Mouse (Mus musculus): ENCODE measurements around the gene Olfr774. TPM values are rescaled to one million over a fixed set of nuclear protein-coding genes. Genes with fewer than 3 reads are reported as not detected.
"Not testable (repeated sequence)": the region's sequence is repeated elsewhere in the genome, so short reads cannot be mapped to it uniquely, and the experiment has no call there.

Gene Olfr774
- not detected in 2 replicates for polyA plus RNA-seq (2016; fragmentation: Nextera tagmentation; extraction: Ambion mirVana)

DNA sequence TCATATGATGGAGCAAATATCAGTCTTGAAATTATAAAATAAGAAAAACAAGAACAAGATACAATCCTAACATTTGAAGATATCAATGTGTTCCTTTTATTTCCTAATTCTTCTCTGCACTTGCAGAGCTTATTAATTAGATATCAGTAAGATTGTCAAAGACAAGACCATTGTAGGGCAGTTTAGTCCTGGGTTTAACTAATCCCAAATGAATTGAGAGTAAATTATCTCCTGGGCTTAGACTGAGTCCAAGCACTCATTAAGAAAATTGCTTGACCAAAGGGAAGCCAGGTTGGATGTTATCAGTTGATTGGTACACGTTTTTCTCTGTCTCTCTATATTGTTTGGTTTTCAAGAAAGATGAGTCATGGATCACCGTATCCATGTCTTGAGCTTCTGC is at the start of gene Olfr774:
TSS of gene Olfr774 (plus strand) at position 301 of the 400 bp plus-strand sequence.
- H3K27me3 ChIP-seq (replicated peaks): no peaks in the 10 kb centered on the region
- H3K4me3 ChIP-seq: no peak within 1 kb of the TSS
- H3K36me3 ChIP-seq: no peaks in the 10 kb centered on the region
- WGBS: 63% methylated on average over 2 of the region's 2 CpGs
- no peak within 1 kb of the TSS for H3K9ac ChIP-seq
- no peak within 1 kb of the TSS for H3K27ac ChIP-seq (ENCODE audit: poor library complexity, severe bottlenecking)
- H3K4me2 ChIP-seq: no peak within 1 kb of the TSS
- ATAC-seq (ENCODE audit: insufficient number of reproducible peaks, low FRiP score): no peak
- H3K4me1 ChIP-seq (replicated peaks): no peaks in the 10 kb centered on the region
- 0 out of 2 replicates have a peak, but pooled peaks cover 5% of the 10 kb centered on the region for H3K9me3 ChIP-seq (replicated peaks)

DNA sequence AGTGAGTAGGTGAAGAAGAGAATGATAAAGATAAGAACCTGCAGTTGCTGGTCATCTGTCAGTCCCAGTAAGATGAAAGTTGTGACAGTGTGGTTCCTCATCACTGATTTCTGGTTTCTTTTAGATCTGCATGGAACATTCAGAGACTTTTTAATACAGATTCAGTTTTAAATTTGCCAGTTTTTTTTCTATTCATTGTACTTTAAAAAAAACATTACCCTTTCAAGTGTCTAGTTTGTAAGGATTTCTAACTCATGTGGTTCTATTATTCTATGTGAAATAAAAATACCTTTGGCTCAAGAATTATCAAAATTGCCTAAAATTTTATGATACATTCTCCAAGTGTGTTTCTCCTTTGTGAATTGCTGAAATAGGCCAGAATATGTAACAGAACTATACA is 48.7 kb upstream of the Olfr774 start, which contains the start of gene Olfr773:
TSS of gene Olfr773 (minus strand) at position 101 of the 400 bp plus-strand sequence.
- H3K4me1 ChIP-seq (replicated peaks); H3K9ac ChIP-seq; H3K36me3 ChIP-seq; H3K27ac ChIP-seq (ENCODE audit: poor library complexity, severe bottlenecking); H3K4me2 ChIP-seq; H3K9me3 ChIP-seq (replicated peaks); H3K4me3 ChIP-seq; ATAC-seq (ENCODE audit: insufficient number of reproducible peaks, low FRiP score); H3K27me3 ChIP-seq (replicated peaks): not testable (repeated sequence)

DNA sequence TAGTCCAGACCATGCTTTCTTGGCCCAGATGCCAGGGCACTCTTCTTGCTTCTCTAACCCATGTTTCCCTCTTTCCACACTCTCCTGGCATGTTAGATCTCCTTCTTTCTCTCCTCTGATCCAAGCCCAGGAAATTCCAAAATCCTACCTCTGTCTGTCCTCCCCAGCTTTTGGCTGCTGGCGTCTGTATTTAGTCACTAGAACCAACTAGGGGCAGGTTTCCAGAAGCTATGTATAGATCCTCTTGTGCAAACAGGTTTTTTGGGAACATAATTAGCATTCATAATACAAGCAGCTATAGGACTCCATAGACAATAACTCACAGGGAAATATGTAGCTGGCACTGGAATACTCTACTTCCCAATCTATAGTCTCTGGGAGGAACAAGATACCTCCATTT is 5.3 kb upstream of the Olfr774 start:
- ATAC-seq (ENCODE audit: insufficient number of reproducible peaks, low FRiP score): no peak
- H3K4me2 ChIP-seq: no peak overlapping the region
- no peak overlapping the region for H3K27ac ChIP-seq (ENCODE audit: poor library complexity, severe bottlenecking)
- no peaks in the 10 kb centered on the region for H3K4me1 ChIP-seq (replicated peaks)
- 62% methylated on average over 1 of the region's 1 CpGs for WGBS
- no peak overlapping the region for H3K4me3 ChIP-seq
- no peak overlapping the region for H3K9ac ChIP-seq
- no peaks in the 10 kb centered on the region for H3K36me3 ChIP-seq
- peaks cover 18% of the 10 kb centered on the region; the same call in 1 of the 2 replicates for H3K9me3 ChIP-seq (replicated peaks)
- H3K27me3 ChIP-seq (replicated peaks): no peaks in the 10 kb centered on the region

DNA sequence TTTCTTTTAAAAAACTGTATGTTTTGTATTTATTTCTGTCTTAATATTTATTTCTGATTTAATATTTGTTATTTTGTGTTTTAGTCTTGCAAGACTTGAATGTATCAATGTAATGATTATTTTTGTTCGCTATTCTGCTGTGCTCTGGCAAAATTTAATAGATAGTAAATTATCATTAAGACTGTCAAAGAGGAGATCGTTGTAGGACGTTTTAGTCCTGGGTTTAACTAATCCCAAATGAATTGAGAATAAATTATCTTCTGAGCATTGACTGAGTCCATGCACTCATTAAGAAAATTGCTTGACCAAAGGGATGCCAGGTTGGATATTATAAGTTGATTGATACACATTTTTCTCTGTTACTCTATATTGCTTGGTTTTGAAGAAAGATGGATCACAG is 12.1 kb downstream of the Olfr774 start, which contains the start of gene Olfr775:
TSS of gene Olfr775 (plus strand) at position 301 of the 400 bp plus-strand sequence.
- Histone ChIP-seq H3K9me3 (replicated peaks) (0 out of 2 replicates have a peak, but pooled peaks cover 3% of the 10 kb centered on the region), H3K27ac (ENCODE audit: poor library complexity, severe bottlenecking) (no peak within 1 kb of the TSS), H3K4me3 (no peak within 1 kb of the TSS), H3K9ac (no peak within 1 kb of the TSS), H3K4me1 (replicated peaks) (no peaks in the 10 kb centered on the region), H3K36me3 (no peaks in the 10 kb centered on the region), H3K27me3 (replicated peaks) (no peaks in the 10 kb centered on the region), H3K4me2 (no peak within 1 kb of the TSS)
- ATAC-seq (ENCODE audit: insufficient number of reproducible peaks, low FRiP score): no peak
- WGBS: 73% methylated on average over 3 of the region's 3 CpGs

DNA sequence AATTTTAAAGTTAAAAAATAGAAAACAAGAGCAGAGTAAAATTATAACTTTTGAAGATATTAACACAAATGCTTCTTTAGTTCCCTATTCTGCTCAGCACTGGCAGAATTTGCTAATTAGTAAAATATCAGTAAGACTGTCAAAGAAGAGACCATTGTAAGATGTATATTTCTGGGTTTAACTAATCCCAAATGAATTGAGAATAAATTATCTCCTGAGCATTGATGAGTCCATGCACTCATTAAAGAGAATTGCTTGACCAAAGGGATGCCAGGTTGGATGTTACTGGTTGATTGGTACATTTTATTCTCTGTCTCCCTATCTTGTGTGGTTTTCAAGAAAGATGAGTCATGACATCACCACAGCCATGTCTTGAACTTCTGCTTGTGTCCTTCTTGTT is 22.8 kb downstream of the Olfr774 start, which contains the start of gene Olfr776:
TSS of gene Olfr776 (plus strand) at position 301 of the 400 bp plus-strand sequence.
- H3K4me3 ChIP-seq: no peak within 1 kb of the TSS
- H3K9ac ChIP-seq: no peak within 1 kb of the TSS
- no peaks in the 10 kb centered on the region for H3K4me1 ChIP-seq (replicated peaks)
- ATAC-seq (ENCODE audit: insufficient number of reproducible peaks, low FRiP score): no peak
- no peak within 1 kb of the TSS for H3K4me2 ChIP-seq
- no peaks in the 10 kb centered on the region for H3K36me3 ChIP-seq
- no peak within 1 kb of the TSS for H3K27ac ChIP-seq (ENCODE audit: poor library complexity, severe bottlenecking)
- no peaks in the 10 kb centered on the region for H3K27me3 ChIP-seq (replicated peaks)
- no peaks in the 10 kb centered on the region for H3K9me3 ChIP-seq (replicated peaks)

DNA sequence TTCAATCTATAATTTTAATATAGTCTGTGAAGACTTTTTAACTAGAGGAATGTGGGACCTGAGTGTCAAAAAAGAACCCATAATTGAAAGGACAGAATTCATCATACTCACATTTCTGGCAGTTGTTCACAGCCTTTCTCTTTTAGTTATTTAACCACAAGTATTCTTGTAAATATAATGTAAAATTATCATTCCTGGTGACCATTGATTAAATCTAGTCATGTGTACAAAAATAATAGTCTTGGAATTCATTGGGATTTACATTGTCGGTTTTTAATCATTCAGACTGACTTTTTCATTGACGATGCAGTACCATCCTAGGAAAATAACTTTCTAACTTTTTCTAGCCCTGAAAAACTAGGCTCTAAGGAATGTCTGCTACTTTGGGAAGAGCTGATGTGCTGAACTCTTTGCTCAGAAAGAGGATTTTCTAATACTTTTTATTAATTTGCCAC is 35.1 kb downstream of the Olfr774 start, which contains the start of gene Olfr777:
TSS of gene Olfr777 (minus strand) at position 405 of the 455 bp plus-strand sequence.
- Histone ChIP-seq H3K9me3 (replicated peaks) (no peaks in the 10 kb centered on the region), H3K36me3 (no peaks in the 10 kb centered on the region), H3K9ac (no peak within 1 kb of the TSS), H3K4me2 (no peak within 1 kb of the TSS), H3K27ac (ENCODE audit: poor library complexity, severe bottlenecking) (no peak within 1 kb of the TSS), H3K4me3 (no peak within 1 kb of the TSS), H3K27me3 (replicated peaks) (no peaks in the 10 kb centered on the region), H3K4me1 (replicated peaks) (no peaks in the 10 kb centered on the region)
- WGBS: 83% methylated on average over 2 of the region's 2 CpGs
- no peak for ATAC-seq (ENCODE audit: insufficient number of reproducible peaks, low FRiP score)

Other genes starting within 250 kb of the Olfr774 start
- gene Olfr9, start 246.8 kb upstream of the Olfr774 start, polyA plus RNA-seq (2016; fragmentation: Nextera tagmentation; extraction: Ambion mirVana): not detected in 2 replicates
- not detected in 2 replicates for gene Olfr763, start 225.4 kb upstream of the Olfr774 start, polyA plus RNA-seq (2016; fragmentation: Nextera tagmentation; extraction: Ambion mirVana)
- not detected in 2 replicates for gene Olfr764-ps1, start 196.3 kb upstream of the Olfr774 start, polyA plus RNA-seq (2016; fragmentation: Nextera tagmentation; extraction: Ambion mirVana)
- not detected in 2 replicates for gene Olfr765, start 186.2 kb upstream of the Olfr774 start, polyA plus RNA-seq (2016; fragmentation: Nextera tagmentation; extraction: Ambion mirVana)
- not detected in 2 replicates for gene Olfr766-ps1, start 167.2 kb upstream of the Olfr774 start, polyA plus RNA-seq (2016; fragmentation: Nextera tagmentation; extraction: Ambion mirVana)
- not detected in 2 replicates for gene Olfr767, start 153.3 kb upstream of the Olfr774 start, polyA plus RNA-seq (2016; fragmentation: Nextera tagmentation; extraction: Ambion mirVana)
- not detected in 2 replicates for gene Olfr768, start 136.8 kb upstream of the Olfr774 start, polyA plus RNA-seq (2016; fragmentation: Nextera tagmentation; extraction: Ambion mirVana)
- not detected in 2 replicates for gene Olfr769, start 118.3 kb upstream of the Olfr774 start, polyA plus RNA-seq (2016; fragmentation: Nextera tagmentation; extraction: Ambion mirVana)
- not detected in 2 replicates for gene Olfr770, start 97.2 kb upstream of the Olfr774 start, polyA plus RNA-seq (2016; fragmentation: Nextera tagmentation; extraction: Ambion mirVana)
- not detected in 2 replicates for gene Olfr771, start 71.5 kb upstream of the Olfr774 start, polyA plus RNA-seq (2016; fragmentation: Nextera tagmentation; extraction: Ambion mirVana)
- not detected in 2 replicates for gene Olfr772, start 58.3 kb upstream of the Olfr774 start, polyA plus RNA-seq (2016; fragmentation: Nextera tagmentation; extraction: Ambion mirVana)
- not detected in 2 replicates for gene Olfr773, start 48.8 kb upstream of the Olfr774 start, polyA plus RNA-seq (2016; fragmentation: Nextera tagmentation; extraction: Ambion mirVana)
- not detected in 2 replicates for gene Olfr775, start 12.2 kb downstream of the Olfr774 start, polyA plus RNA-seq (2016; fragmentation: Nextera tagmentation; extraction: Ambion mirVana)
- gene Olfr776, start 22.9 kb downstream of the Olfr774 start, polyA plus RNA-seq (2016; fragmentation: Nextera tagmentation; extraction: Ambion mirVana): not detected in 2 replicates
- not detected in 2 replicates for gene Olfr777, start 35.3 kb downstream of the Olfr774 start, polyA plus RNA-seq (2016; fragmentation: Nextera tagmentation; extraction: Ambion mirVana)
- gene Olfr780, start 81.9 kb downstream of the Olfr774 start, polyA plus RNA-seq (2016; fragmentation: Nextera tagmentation; extraction: Ambion mirVana): not detected in 2 replicates
- not detected in 2 replicates for gene Olfr781, start 92.7 kb downstream of the Olfr774 start, polyA plus RNA-seq (2016; fragmentation: Nextera tagmentation; extraction: Ambion mirVana)
- not detected in 2 replicates for gene Olfr782, start 112.6 kb downstream of the Olfr774 start, polyA plus RNA-seq (2016; fragmentation: Nextera tagmentation; extraction: Ambion mirVana)
- 0.05 TPM in 1 of 2 replicates, not detected in the other for gene Olfr784, start 147.9 kb downstream of the Olfr774 start, polyA plus RNA-seq (2016; fragmentation: Nextera tagmentation; extraction: Ambion mirVana)
- gene Olfr785, start 169.2 kb downstream of the Olfr774 start, polyA plus RNA-seq (2016; fragmentation: Nextera tagmentation; extraction: Ambion mirVana): not detected in 2 replicates
- gene Olfr786, start 191.1 kb downstream of the Olfr774 start, polyA plus RNA-seq (2016; fragmentation: Nextera tagmentation; extraction: Ambion mirVana): not detected in 2 replicates
- not detected in 2 replicates for gene Olfr787, start 225.7 kb downstream of the Olfr774 start, polyA plus RNA-seq (2016; fragmentation: Nextera tagmentation; extraction: Ambion mirVana)
- gene Olfr788, start 234.8 kb downstream of the Olfr774 start, polyA plus RNA-seq (2016; fragmentation: Nextera tagmentation; extraction: Ambion mirVana): not detected in 2 replicates
- not detected in 2 replicates for gene Olfr789, start 248.5 kb downstream of the Olfr774 start, polyA plus RNA-seq (2016; fragmentation: Nextera tagmentation; extraction: Ambion mirVana)